Mouse (Mus musculus) stomach, postnatal 0 days (tissue): Measurements from ENCODE around the gene Cbarp. TPM values are rescaled to one million over a fixed set of nuclear protein-coding genes. Genes with fewer than 3 reads are reported as not detected.
A peak's percentile ranks its signal among the peaks of the same experiment; 100 is the strongest.

Source experiments
- ATAC-seq: fragments of 200-750 bp; cut with Nextera tagmentation; 2 replicates; pipeline ENCODE4 v1.8.0; 2017; ENCODE audit not compliant: low FRiP score, low TSS enrichment
- DNase-seq: peaks from one replicate; pipeline ENCODE4 v3.0.0-alpha.2; 2016; ENCODE audit warnings: low spot score
- H3K27ac ChIP-seq: fragments of 300-500 bp; sonication (generic); replicated peaks from 2 replicates; pipeline ENCODE4 v1.5.1; 2014; ENCODE audit warnings: mild to moderate bottlenecking, control low read depth
- H3K27me3 ChIP-seq: fragments of 300-500 bp; sonication (generic); 2 replicates; pipeline ENCODE4 v1.6.1; 2014; ENCODE audit warnings: low read length; ENCODE audit not compliant: control insufficient read depth, insufficient read depth
- H3K36me3 ChIP-seq: fragments of 300-500 bp; sonication (generic); 2 replicates; pipeline ENCODE4 v1.6.1; 2014; ENCODE audit warnings: low read length, mixed read lengths; ENCODE audit not compliant: control insufficient read depth, insufficient read depth
- H3K4me1 ChIP-seq: fragments of 300-500 bp; sonication (generic); replicated peaks from 2 replicates; pipeline ENCODE4 v1.6.1; 2014; ENCODE audit warnings: antibody characterized with exemption; ENCODE audit not compliant: control insufficient read depth, insufficient read depth
- H3K4me2 ChIP-seq: fragments of 300-500 bp; sonication (generic); replicated peaks from 2 replicates; pipeline ENCODE4 v1.6.1; 2014; ENCODE audit warnings: low read depth, mild to moderate bottlenecking, control low read depth, moderate library complexity
- H3K4me3 ChIP-seq: fragments of 300-500 bp; sonication (generic); 2 replicates; pipeline ENCODE4 v1.5.1; 2014; ENCODE audit warnings: low read depth, low read length, control low read depth
- H3K9ac ChIP-seq: fragments of 300-500 bp; sonication (generic); 2 replicates; pipeline ENCODE4 v1.6.1; 2014; ENCODE audit warnings: mild to moderate bottlenecking, low read length, control low read depth, mixed read lengths
- H3K9me3 ChIP-seq: fragments of 300-500 bp; sonication (generic); 2 replicates; pipeline ENCODE4 v1.6.1; 2016; ENCODE audit warnings: low read length; ENCODE audit not compliant: control insufficient read depth
- CTCF ChIP-seq: IDR thresholded peaks from 2 replicates; pipeline ENCODE4 v1.5.1; 2016; ENCODE audit warnings: antibody characterized with exemption, low read depth, mild to moderate bottlenecking, moderate library complexity
- EP300 ChIP-seq: optimal IDR thresholded peaks from 2 replicates; pipeline ENCODE3; 2016; ENCODE audit warnings: antibody characterized with exemption
- WGBS: fragments of 180-500 bp; shearing (Covaris S2); extraction: QIAGEN DNeasy Blood & Tissue Kit; methylation state at CpG from one replicate; pipeline ENCODE4 v1.1.7; 2014; 5-methylcytosine and 5-hydroxymethylcytosine counted together
- polyA plus RNA-seq: library from polyadenylated mRNA; unstranded; fragments of >200 nt; fragmentation: Nextera tagmentation; extraction: Ambion mirVana; gene quantifications from 2 replicates; pipeline ENCODE4 v1.2.1, GENCODE M21; 2015

Cbarp gene
- polyA plus RNA-seq, 1 experiment from 2014 or later, result 4.2 TPM

DNA sequence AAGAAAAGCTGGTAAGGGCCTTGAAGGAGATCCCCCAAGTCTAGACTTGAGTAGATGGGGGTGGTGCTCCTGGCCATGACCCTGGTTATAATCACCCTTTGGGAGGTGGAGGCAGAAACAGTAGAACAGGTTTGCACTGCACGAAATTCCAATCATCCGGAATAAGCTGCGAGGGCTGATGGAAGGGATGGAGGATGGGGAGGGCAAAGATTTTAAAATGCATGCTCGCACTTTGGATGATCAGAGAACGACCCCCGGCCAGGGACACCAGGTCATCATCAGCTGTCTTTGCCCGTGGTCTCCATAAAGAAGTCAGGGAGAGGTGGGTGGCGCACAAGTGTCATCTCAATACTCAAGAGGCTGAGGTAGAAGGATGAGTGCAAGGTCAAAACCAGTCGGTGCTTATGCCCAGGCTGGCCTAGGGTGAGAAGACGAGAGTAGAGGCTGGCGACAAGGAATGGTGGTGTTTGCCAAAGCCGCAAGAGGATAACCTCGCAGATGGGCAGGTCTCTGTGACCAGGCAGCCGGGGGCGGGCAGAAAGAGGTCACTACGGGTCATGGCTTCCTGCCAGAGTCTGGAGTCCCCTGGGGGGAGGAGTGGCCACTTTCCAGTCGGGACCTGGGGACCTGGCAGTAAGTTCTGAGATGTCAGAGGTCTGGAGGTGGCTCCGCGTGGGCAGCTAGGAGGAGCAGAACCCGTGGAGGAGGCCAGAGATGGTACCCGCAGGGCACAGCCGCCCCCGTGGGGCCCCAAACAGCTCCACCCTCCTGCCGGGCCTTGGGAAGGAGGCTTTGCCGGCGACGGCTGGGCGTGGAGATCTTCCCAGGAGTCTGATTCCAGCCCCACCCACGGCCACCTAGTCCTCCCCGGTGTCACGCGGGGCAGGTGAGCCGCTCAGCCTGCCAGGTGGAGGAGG lies 20.1 kb upstream of the Cbarp start:
- peaks cover 21% of the 10 kb centered on the region for H3K4me1 ChIP-seq
- peak overlapping the region; percentile 63 for H3K9ac ChIP-seq
- DNase-seq (peak; percentile 93), ATAC-seq (peak; percentile 35)
- no peaks in the 10 kb centered on the region for H3K27me3 ChIP-seq
- peaks cover 14% of the 10 kb centered on the region for H3K36me3 ChIP-seq
- H3K4me3 ChIP-seq, result peak overlapping the region; percentile 34
- no peak for TF ChIP-seq CTCF
- TF ChIP-seq EP300, result peak; percentile 63
- H3K27ac ChIP-seq, result peak overlapping the region; percentile 97
- H3K9me3 ChIP-seq, result no peaks in the 10 kb centered on the region
- peak overlapping the region; percentile 68 for H3K4me2 ChIP-seq
- whole genome bisulfite sequencing, result 2% methylated on average over 32 of the region's 33 CpGs

GRCm38 (mm10) chr10:80159561-80160454 lies 19.2 kb upstream of the Cbarp start:
- DNase-seq (peak; percentile 98), ATAC-seq (peak; percentile 74)
- Histone ChIP-seq H3K27me3 (no peaks in the 10 kb centered on the region), H3K9ac (peak overlapping the region; percentile 38), H3K4me1 (peaks cover 21% of the 10 kb centered on the region), H3K36me3 (peaks cover 22% of the 10 kb centered on the region), H3K4me3 (peak overlapping the region; percentile 34), H3K27ac (peak overlapping the region; percentile 97), H3K9me3 (no peaks in the 10 kb centered on the region), H3K4me2 (peak overlapping the region; percentile 68)
- under 1% methylated on average over 54 of the region's 55 CpGs for WGBS
- TF ChIP-seq EP300 (no peak), CTCF (peak; percentile 19)

- 8% methylated on average over 12 of the region's 12 CpGs for WGBS
- H3K36me3 ChIP-seq, result peaks cover 28% of the 10 kb centered on the region
- H3K27me3 ChIP-seq, result no peaks in the 10 kb centered on the region
- ATAC-seq (0 out of 2 replicates have a peak, but pooled peaks have one; percentile 4), DNase-seq (peak; percentile 66)
- peaks cover 16% of the 10 kb centered on the region for H3K4me1 ChIP-seq
- peak overlapping the region; percentile 97 for H3K27ac ChIP-seq
- peak overlapping the region; percentile 41; the same call in 1 of the 2 replicates for H3K9ac ChIP-seq
- no peaks in the 10 kb centered on the region for H3K9me3 ChIP-seq
- peak overlapping the region; percentile 68 for H3K4me2 ChIP-seq
- TF ChIP-seq CTCF, result no peak
- no peak for TF ChIP-seq EP300
- H3K4me3 ChIP-seq, result peak overlapping the region; percentile 28
Observed at GRCm38 (mm10) chr10:80159021-80159560, 18.5 kb upstream of the Cbarp start.

GRCm38 (mm10) chr10:80158307-80158986 lies 17.8 kb upstream of the Cbarp start:
- H3K4me1 ChIP-seq, result peaks cover 18% of the 10 kb centered on the region
- H3K27ac ChIP-seq, result peak overlapping the region; percentile 97
- H3K27me3 ChIP-seq, result no peaks in the 10 kb centered on the region
- H3K4me3 ChIP-seq, result no peak overlapping the region
- H3K36me3 ChIP-seq, result peaks cover 33% of the 10 kb centered on the region
- ATAC-seq (peak; percentile 33), DNase-seq (peak; percentile 84)
- H3K9me3 ChIP-seq, result no peaks in the 10 kb centered on the region
- H3K4me2 ChIP-seq, result peak overlapping the region; percentile 68
- peak overlapping the region; percentile 31; the same call in 1 of the 2 replicates for H3K9ac ChIP-seq
- TF ChIP-seq CTCF, result no peak
- TF ChIP-seq EP300, result no peak
- WGBS, result 7% methylated on average over 18 of the region's 18 CpGs
